Mouse (Mus musculus) liver, embryonic 14 days (tissue): Measurements from ENCODE around the gene Lpar6. TPM values are rescaled to one million over a fixed set of nuclear protein-coding genes. Genes with fewer than 3 reads are reported as not detected.

Experiments used
- polyA plus RNA-seq: library from polyadenylated mRNA; depleted of rRNA; stranded (reverse); fragments of >200 nt; gene quantifications from 2 replicates; pipeline ENCODE4 v1.2.3, GENCODE M21; 2012; rRNA removed

The Lpar6 gene
- 2.3 and 2.7 TPM in 2 replicates for polyA plus RNA-seq

GRCm38 (mm10) chr14:73237848-73238321 lies at the start of gene Lpar6:
Gene Lpar6, plus strand, starts transcription at chr14:73237895.

Other genes with a start within 250 kb of the Lpar6 start
- 0.35 and 0.48 TPM in 2 replicates for gene Cysltr2, start 188.8 kb upstream of the Lpar6 start, polyA plus RNA-seq
- 7.9 and 9.8 TPM in 2 replicates for gene Rcbtb2, start 114.9 kb upstream of the Lpar6 start, polyA plus RNA-seq
- gene Rb1, start 87.9 kb downstream of the Lpar6 start, polyA plus RNA-seq, result 14.4 and 16.9 TPM in 2 replicates
- gene Itm2b, start 147.4 kb downstream of the Lpar6 start, polyA plus RNA-seq, result 197 and 237 TPM in 2 replicates